Mouse (Mus musculus) kidney, adult 2 months (tissue): ENCODE data around the gene Ttl.

ENCODE experiments used
- CTCF ChIP-seq: fragments of 200-500 bp; conservative IDR thresholded peaks from 2 replicates; pipeline ENCODE4 v1.5.1; 2011; ENCODE audit warnings: low read depth, mild to moderate bottlenecking, control low read depth, low read length, moderate library complexity, mixed read lengths; ENCODE audit not compliant: insufficient read depth, insufficient read length
- POLR2A ChIP-seq: fragments of 200-500 bp; IDR thresholded peaks from one replicate; pipeline ENCODE4 v1.6.1; 2011; ENCODE audit warnings: low read depth, low read length, control low read depth

DNA sequence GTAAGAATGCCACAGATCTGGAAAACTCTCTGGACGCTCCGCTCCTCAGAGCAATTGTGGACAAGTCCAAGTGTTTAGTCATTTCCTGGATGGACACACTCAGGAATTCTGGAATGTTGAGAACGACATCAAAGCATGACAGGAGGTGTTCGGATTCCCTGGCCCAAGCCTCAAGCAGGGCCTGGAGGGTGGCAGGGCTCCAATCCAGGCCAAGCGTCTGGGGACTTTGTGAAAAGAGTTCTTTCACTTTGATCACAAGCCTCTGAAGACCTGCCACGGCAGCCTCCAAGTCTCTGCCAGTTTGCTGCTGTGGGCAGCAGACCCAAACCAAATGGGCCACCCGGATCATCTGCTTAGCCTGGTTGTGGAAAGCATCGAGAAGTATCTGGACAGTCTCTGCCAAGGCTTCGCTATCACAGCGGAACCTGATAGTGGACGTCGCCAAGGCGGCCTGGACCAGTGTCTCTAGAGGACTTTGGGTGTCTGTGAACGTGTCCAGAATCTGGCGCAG lies 27.3 kb upstream of the Ttl start:
- no peak for TF ChIP-seq CTCF
- no peak for TF ChIP-seq POLR2A
